Mouse (Mus musculus): ENCODE results near the gene Sec14l1. TPM values are rescaled to one million over a fixed set of nuclear protein-coding genes. Genes with fewer than 3 reads are reported as not detected.
"Not testable (repeated sequence)": the region's sequence is repeated elsewhere in the genome, so short reads cannot be mapped to it uniquely, and the experiment has no call there.

Sec14l1 gene
- 10 to 100 TPM; 13.9 to 22.7 TPM for polyA plus RNA-seq (2017; shearing (Covaris generic))

GRCm38 (mm10) chr11:117114592-117115345, at the start of gene Sec14l1:
Sec14l1 (plus strand) TSS chr11:117115168.
- peak; percentile 72 for ATAC-seq

- ATAC-seq: not testable (repeated sequence)
Measured at GRCm38 (mm10) chr11:117065602-117066001, 49.4 kb upstream of the Sec14l1 start.

GRCm38 (mm10) chr11:117066738-117067137, 48.2 kb upstream of the Sec14l1 start:
- ATAC-seq: no peak

- no peak for ATAC-seq
Measured at GRCm38 (mm10) chr11:117068332-117068731, 46.6 kb upstream of the Sec14l1 start.

GRCm38 (mm10) chr11:117069027-117069426, 45.9 kb upstream of the Sec14l1 start:
- no peak for ATAC-seq

- no peak for ATAC-seq
Measured at GRCm38 (mm10) chr11:117070711-117071110, 44.3 kb upstream of the Sec14l1 start.

- ATAC-seq: no peak
Measured at GRCm38 (mm10) chr11:117072128-117072527, 42.8 kb upstream of the Sec14l1 start.

- ATAC-seq: no peak
Measured at GRCm38 (mm10) chr11:117073426-117073825, 41.5 kb upstream of the Sec14l1 start.

- peak; percentile 90 for ATAC-seq
Measured at GRCm38 (mm10) chr11:117076576-117077196, 38.3 kb upstream of the Sec14l1 start.

GRCm38 (mm10) chr11:117077227-117077626, 37.7 kb upstream of the Sec14l1 start:
- ATAC-seq: no peak

- ATAC-seq: no peak
Measured at GRCm38 (mm10) chr11:117077902-117078301, 37.1 kb upstream of the Sec14l1 start.

GRCm38 (mm10) chr11:117078637-117079240, 36.2 kb upstream of the Sec14l1 start:
- no peak for ATAC-seq

- no peak for ATAC-seq
Measured at GRCm38 (mm10) chr11:117079651-117080190, 35.2 kb upstream of the Sec14l1 start.

- no peak for ATAC-seq
Measured at GRCm38 (mm10) chr11:117080209-117080608, 34.8 kb upstream of the Sec14l1 start.

GRCm38 (mm10) chr11:117081165-117082064, 33.6 kb upstream of the Sec14l1 start:
- ATAC-seq: peak; percentile 37

GRCm38 (mm10) chr11:117082353-117082934, 32.5 kb upstream of the Sec14l1 start:
- no peak for ATAC-seq

- ATAC-seq: no peak
Measured at GRCm38 (mm10) chr11:117083052-117083881, 31.7 kb upstream of the Sec14l1 start.

GRCm38 (mm10) chr11:117083882-117084260, 31.1 kb upstream of the Sec14l1 start:
- not testable (repeated sequence) for ATAC-seq

- ATAC-seq: no peak
Measured at GRCm38 (mm10) chr11:117086215-117086614, 28.8 kb upstream of the Sec14l1 start.

GRCm38 (mm10) chr11:117087036-117087799, 27.8 kb upstream of the Sec14l1 start:
- ATAC-seq: no peak
